Mouse (Mus musculus) kidney, embryonic 14.5 days (tissue): ENCODE data around the gene Cdh13. TPM values are rescaled to one million over a fixed set of nuclear protein-coding genes. Genes with fewer than 3 reads are reported as not detected.

Experiments
- ATAC-seq: fragments of 200-750 bp; cut with Nextera tagmentation; 2 replicates; pipeline ENCODE4 v1.8.0; 2017; ENCODE audit warnings: moderate number of reproducible peaks, mild to moderate bottlenecking, moderate TSS enrichment, moderate library complexity; ENCODE audit not compliant: low FRiP score, low TSS enrichment
- H3K27ac ChIP-seq: fragments of 300-500 bp; sonication (generic); 2 replicates; pipeline ENCODE4 v1.5.1; 2014; ENCODE audit warnings: low read depth, mild to moderate bottlenecking, low read length, moderate library complexity, mixed read lengths
- H3K27me3 ChIP-seq: fragments of 300-500 bp; sonication (generic); 2 replicates; pipeline ENCODE4 v1.6.1; 2014; ENCODE audit warnings: mild to moderate bottlenecking, low read length; ENCODE audit not compliant: control insufficient read depth, insufficient read depth
- H3K36me3 ChIP-seq: fragments of 300-500 bp; sonication (generic); 2 replicates; pipeline ENCODE4 v1.6.1; 2014; ENCODE audit warnings: low read length, mixed read lengths; ENCODE audit not compliant: control insufficient read depth, insufficient read depth
- H3K4me1 ChIP-seq: fragments of 300-500 bp; sonication (generic); 2 replicates; pipeline ENCODE4 v1.6.1; 2014; ENCODE audit warnings: low read length, mixed read lengths; ENCODE audit not compliant: control insufficient read depth, insufficient read depth
- H3K4me2 ChIP-seq: fragments of 300-500 bp; sonication (generic); replicated peaks from 2 replicates; pipeline ENCODE4 v1.6.1; 2014; ENCODE audit warnings: low read depth, mild to moderate bottlenecking, low read length
- H3K4me3 ChIP-seq: fragments of 300-500 bp; sonication (generic); 2 replicates; pipeline ENCODE4 v1.5.1; 2014; ENCODE audit warnings: mild to moderate bottlenecking, low read length
- H3K9ac ChIP-seq: fragments of 300-500 bp; sonication (generic); 2 replicates; pipeline ENCODE4 v1.6.1; 2014; ENCODE audit warnings: low read depth, mild to moderate bottlenecking, low read length, moderate library complexity
- H3K9me3 ChIP-seq: fragments of 300-500 bp; sonication (generic); 2 replicates; pipeline ENCODE4 v1.6.1; 2016; ENCODE audit warnings: low read length; ENCODE audit not compliant: control insufficient read depth
- WGBS: fragments of 180-500 bp; shearing (Covaris S2); extraction: QIAGEN DNeasy Blood & Tissue Kit; methylation state at CpG from one replicate; pipeline ENCODE4 v1.1.7; 2014; 5-methylcytosine and 5-hydroxymethylcytosine counted together
- polyA plus RNA-seq: library from polyadenylated mRNA; unstranded; fragments of >200 nt; fragmentation: Nextera tagmentation; extraction: Ambion mirVana; gene quantifications from 2 replicates; pipeline ENCODE4 v1.2.1, GENCODE M21; 2014

Gene Cdh13
- polyA plus RNA-seq, 1 experiment from 2014 or later = 3.1 TPM

DNA sequence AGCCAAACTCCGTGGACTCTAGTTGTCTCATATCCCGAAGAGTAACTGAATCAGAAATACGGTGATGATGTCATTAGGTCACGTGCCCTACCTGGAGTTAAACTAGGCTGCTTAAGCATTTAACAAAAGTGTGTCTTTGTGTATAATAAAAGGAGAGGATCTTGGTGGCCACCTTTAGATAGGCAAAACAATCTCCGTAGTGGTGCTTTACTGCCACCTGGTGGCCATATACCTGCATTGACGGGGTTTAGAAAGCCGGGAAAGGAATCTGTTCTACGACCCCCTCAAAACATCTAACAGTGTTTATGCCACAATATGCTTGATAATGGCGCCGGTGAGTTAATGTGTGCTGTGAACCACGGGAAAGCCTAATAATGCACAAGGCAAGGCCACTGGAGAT lies 781.0 kb downstream of the Cdh13 start:
- no peak for ATAC-seq
- no peak overlapping the region for H3K4me2 ChIP-seq
- H3K27me3 ChIP-seq = no peaks in the 10 kb centered on the region
- no peak overlapping the region for H3K4me3 ChIP-seq
- no peak overlapping the region for H3K27ac ChIP-seq
- H3K4me1 ChIP-seq = no peaks in the 10 kb centered on the region
- no peaks in the 10 kb centered on the region for H3K9me3 ChIP-seq
- no peak overlapping the region for H3K9ac ChIP-seq
- 8% methylated on average over 11 of the region's 11 CpGs for WGBS
- H3K36me3 ChIP-seq = no peaks in the 10 kb centered on the region

DNA sequence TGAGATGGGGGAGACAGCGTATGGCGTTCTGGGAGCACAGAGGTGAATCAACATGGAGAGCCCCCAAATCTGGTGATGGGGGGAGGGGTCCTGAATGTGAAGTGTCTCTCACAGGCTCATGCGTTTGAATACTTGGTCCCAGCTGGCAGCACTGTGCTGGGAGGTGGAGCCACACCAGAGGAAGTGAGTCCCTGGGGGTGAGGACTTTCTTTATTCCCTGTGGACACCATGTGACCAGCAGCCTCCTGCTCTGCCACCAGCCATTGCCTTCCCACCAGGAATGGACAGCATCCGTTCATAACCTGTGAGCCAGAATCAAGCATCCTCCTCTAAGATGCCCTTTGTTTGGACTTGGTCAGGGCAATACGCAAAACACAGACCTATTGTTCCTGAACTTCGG lies 788.8 kb downstream of the Cdh13 start:
- no peaks in the 10 kb centered on the region for H3K9me3 ChIP-seq
- WGBS = 83% methylated on average over 6 of the region's 6 CpGs
- H3K27ac ChIP-seq = no peak overlapping the region
- no peak for ATAC-seq
- H3K27me3 ChIP-seq = no peaks in the 10 kb centered on the region
- H3K36me3 ChIP-seq = no peaks in the 10 kb centered on the region
- no peaks in the 10 kb centered on the region for H3K4me1 ChIP-seq
- H3K9ac ChIP-seq = no peak overlapping the region
- no peak overlapping the region for H3K4me3 ChIP-seq
- H3K4me2 ChIP-seq = no peak overlapping the region

DNA sequence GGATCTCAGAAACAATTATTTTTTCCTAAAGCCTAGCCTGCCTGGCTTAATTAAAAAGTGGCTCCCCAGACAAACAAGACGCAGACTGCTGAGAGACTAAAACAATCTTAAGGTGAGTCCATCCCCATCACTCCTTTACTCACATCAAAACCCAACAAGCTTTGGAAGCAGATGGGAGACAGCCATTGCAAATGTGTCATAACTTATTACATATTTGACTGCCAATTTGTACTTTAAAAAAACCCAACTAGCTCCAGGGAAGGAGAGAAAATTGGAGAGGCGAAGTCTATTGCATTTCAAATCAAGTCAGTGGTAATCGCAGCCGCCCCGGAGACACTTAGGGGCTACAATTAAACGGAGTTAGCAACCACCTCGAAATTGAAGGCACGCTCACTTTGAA lies 801.5 kb downstream of the Cdh13 start:
- no peaks in the 10 kb centered on the region for H3K36me3 ChIP-seq
- no peak for ATAC-seq
- 80% methylated on average over 8 of the region's 8 CpGs for WGBS
- no peaks in the 10 kb centered on the region for H3K27me3 ChIP-seq
- no peak overlapping the region for H3K27ac ChIP-seq
- H3K4me2 ChIP-seq = no peak overlapping the region
- no peak overlapping the region for H3K9ac ChIP-seq
- no peak overlapping the region for H3K4me3 ChIP-seq
- H3K9me3 ChIP-seq = no peaks in the 10 kb centered on the region
- no peaks in the 10 kb centered on the region for H3K4me1 ChIP-seq

DNA sequence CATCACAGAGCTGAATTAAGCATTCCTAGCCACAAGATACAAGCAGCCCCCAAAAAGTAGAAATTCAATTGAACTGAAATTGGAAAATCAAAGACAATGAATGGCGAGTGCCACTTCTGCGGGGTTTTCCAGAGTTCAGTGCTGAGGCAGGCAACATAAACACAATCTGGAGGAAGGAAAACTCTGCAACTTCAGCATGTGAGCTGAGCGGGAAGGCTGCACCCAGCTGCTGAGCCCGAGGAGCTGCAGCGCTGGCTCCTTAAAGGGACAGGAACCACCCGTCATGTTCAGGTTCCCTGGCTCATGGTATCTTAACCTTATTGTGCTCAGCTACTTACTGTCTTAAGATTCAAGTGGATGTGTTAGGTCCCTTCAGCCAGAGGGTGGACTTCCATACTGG lies 814.7 kb downstream of the Cdh13 start:
- Histone ChIP-seq H3K4me3 (no peak overlapping the region), H3K9ac (no peak overlapping the region), H3K9me3 (no peaks in the 10 kb centered on the region), H3K4me1 (no peaks in the 10 kb centered on the region), H3K36me3 (no peaks in the 10 kb centered on the region), H3K4me2 (no peak overlapping the region), H3K27me3 (no peaks in the 10 kb centered on the region), H3K27ac (no peak overlapping the region)
- WGBS = 23% methylated on average over 6 of the region's 6 CpGs
- no peak for ATAC-seq

DNA sequence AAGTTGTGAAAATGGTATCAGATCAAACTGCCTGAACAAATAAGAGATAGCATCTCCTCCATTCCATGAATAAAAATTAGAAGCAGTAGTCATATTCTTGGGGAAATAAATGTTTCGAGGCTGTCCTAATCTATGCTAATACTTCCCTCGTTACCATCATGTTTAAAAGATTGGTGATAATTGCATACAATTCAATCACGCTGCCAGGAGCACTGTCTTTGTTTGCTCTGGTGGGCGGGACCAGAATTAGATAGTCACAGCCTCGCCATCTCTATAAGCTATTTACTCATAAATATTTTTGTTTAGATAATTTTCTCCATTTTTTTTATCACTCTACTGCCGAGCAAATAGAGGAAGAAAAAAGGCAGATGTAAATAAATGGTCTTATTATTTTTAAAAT lies 819.3 kb downstream of the Cdh13 start:
- no peak overlapping the region for H3K4me3 ChIP-seq
- no peaks in the 10 kb centered on the region for H3K36me3 ChIP-seq
- no peaks in the 10 kb centered on the region for H3K27me3 ChIP-seq
- H3K9ac ChIP-seq = no peak overlapping the region
- H3K4me2 ChIP-seq = no peak overlapping the region
- H3K4me1 ChIP-seq = no peaks in the 10 kb centered on the region
- WGBS = 88% methylated on average over 6 of the region's 6 CpGs
- no peak for ATAC-seq
- H3K27ac ChIP-seq = no peak overlapping the region
- H3K9me3 ChIP-seq = no peaks in the 10 kb centered on the region

DNA sequence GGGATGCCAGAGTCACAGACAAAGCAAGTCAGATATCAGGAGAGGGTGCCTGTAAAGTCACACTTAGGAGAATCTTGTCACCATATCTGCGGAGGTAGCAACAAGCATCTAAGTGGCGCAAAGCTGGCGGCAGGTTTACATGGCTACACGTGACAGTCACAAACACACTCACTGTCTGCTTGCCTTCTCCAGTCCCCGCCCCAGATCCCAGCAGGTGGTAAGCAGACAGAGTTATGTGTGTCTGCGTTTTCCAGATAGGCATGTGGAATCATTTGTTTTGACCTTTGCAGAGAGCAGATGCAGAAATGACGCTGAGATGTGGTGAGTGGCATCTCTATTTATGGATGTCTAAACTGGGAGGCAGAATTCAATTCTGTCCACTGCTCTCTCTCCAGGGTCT lies 826.1 kb downstream of the Cdh13 start:
- Histone ChIP-seq H3K36me3 (no peaks in the 10 kb centered on the region), H3K4me2 (no peak overlapping the region), H3K27me3 (no peaks in the 10 kb centered on the region), H3K27ac (no peak overlapping the region), H3K9ac (no peak overlapping the region), H3K4me3 (no peak overlapping the region), H3K4me1 (no peaks in the 10 kb centered on the region), H3K9me3 (no peaks in the 10 kb centered on the region)
- WGBS = 85% methylated on average over 7 of the region's 7 CpGs
- no peak for ATAC-seq

- H3K4me1 ChIP-seq = no peaks in the 10 kb centered on the region
- 95% methylated on average over 3 of the region's 3 CpGs for WGBS
- no peaks in the 10 kb centered on the region for H3K36me3 ChIP-seq
- ATAC-seq = no peak
- no peak overlapping the region for H3K27ac ChIP-seq
- H3K4me3 ChIP-seq = no peak overlapping the region
- H3K27me3 ChIP-seq = no peaks in the 10 kb centered on the region
- H3K9ac ChIP-seq = no peak overlapping the region
- H3K9me3 ChIP-seq = no peaks in the 10 kb centered on the region
- H3K4me2 ChIP-seq = no peak overlapping the region
These were observed 829.3 kb downstream of the Cdh13 start for GRCm38 (mm10) chr8:119112861-119113260.

GRCm38 (mm10) chr8:119121236-119121635 lies 837.7 kb downstream of the Cdh13 start:
- no peak overlapping the region for H3K27ac ChIP-seq
- H3K4me1 ChIP-seq = no peaks in the 10 kb centered on the region
- ATAC-seq = no peak
- no peak overlapping the region for H3K4me2 ChIP-seq
- H3K9ac ChIP-seq = no peak overlapping the region
- H3K9me3 ChIP-seq = no peaks in the 10 kb centered on the region
- no peaks in the 10 kb centered on the region for H3K27me3 ChIP-seq
- H3K4me3 ChIP-seq = no peak overlapping the region
- 69% methylated on average over 13 of the region's 13 CpGs for WGBS
- no peaks in the 10 kb centered on the region for H3K36me3 ChIP-seq

DNA sequence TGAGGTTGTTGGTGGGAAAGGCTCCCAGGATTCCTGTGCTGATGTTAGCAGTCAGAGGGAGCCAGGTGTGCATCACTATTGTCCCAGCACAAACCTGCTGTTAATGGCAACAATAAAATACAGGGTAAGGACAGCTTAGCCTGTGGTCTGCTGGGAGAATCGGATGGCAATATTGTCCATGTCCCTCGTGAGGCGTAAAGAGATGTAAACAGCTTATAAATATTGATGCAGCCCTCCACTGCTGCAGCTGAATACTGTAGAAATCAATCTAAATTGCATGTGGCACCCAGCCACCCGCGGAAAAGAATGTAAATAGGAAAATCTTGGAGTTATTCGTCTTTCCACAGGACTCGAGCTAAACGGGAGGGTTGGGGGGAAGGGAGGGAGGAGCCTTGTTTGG lies 844.3 kb downstream of the Cdh13 start:
- ATAC-seq = no peak
- WGBS = 74% methylated on average over 8 of the region's 8 CpGs
- H3K4me3 ChIP-seq = no peak overlapping the region
- H3K27me3 ChIP-seq = no peaks in the 10 kb centered on the region
- H3K9ac ChIP-seq = no peak overlapping the region
- H3K36me3 ChIP-seq = no peaks in the 10 kb centered on the region
- no peaks in the 10 kb centered on the region for H3K4me1 ChIP-seq
- H3K4me2 ChIP-seq = no peak overlapping the region
- H3K27ac ChIP-seq = no peak overlapping the region
- no peaks in the 10 kb centered on the region for H3K9me3 ChIP-seq

- 78% methylated on average over 3 of the region's 3 CpGs for WGBS
- ATAC-seq = no peak
- Histone ChIP-seq H3K4me2 (no peak overlapping the region), H3K4me1 (no peaks in the 10 kb centered on the region), H3K9me3 (no peaks in the 10 kb centered on the region), H3K27me3 (no peaks in the 10 kb centered on the region), H3K36me3 (no peaks in the 10 kb centered on the region), H3K4me3 (no peak overlapping the region), H3K27ac (no peak overlapping the region), H3K9ac (no peak overlapping the region)
These were observed 844.7 kb downstream of the Cdh13 start for GRCm38 (mm10) chr8:119128266-119128665.
